Mouse (Mus musculus): Measurements from ENCODE around the gene Trim27.
A peak's percentile ranks its signal among the peaks of the same experiment; 100 is the strongest.

The Trim27 gene

GRCm38 (mm10) chr13:21221656-21222462, 42.6 kb downstream of the Trim27 start:
- DNase-seq (ENCODE audit: low read depth in 2 of 2, low spot score in 2 of 2): no peak

DNA sequence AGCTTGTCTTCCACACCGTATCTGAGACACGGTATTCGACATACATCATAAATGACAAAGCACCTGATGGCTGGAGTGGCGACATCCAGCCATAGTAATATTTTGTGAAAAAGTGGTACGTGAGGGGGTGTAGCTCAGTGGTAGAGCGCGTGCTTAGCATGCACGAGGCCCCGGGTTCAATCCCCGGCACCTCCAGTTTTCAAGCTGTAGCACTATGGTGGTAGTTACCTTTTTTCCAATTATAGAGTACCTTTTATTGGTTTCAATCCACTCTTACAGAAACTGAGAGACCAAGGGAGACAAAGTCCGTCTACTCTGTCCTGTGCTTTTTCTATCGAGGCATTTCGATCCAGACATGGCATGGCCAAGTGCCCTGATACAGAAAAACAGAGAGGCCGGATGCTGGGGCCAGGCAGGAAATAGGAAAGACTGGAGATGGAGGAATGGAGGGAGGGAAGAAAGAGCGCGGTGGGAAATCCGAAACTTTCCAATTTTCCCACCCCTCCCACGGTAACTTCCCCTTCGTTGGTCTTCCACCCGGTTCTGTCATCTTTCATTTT, 43.3 kb downstream of the Trim27 start:
- DNase-seq (ENCODE audit: low read depth in 2 of 2, low spot score in 2 of 2): peak; percentile 82 to 83

- no peak for DNase-seq (ENCODE audit: low read depth in 2 of 2, low spot score in 2 of 2)
These were observed 44.0 kb downstream of the Trim27 start for GRCm38 (mm10) chr13:21223242-21223655.

DNA sequence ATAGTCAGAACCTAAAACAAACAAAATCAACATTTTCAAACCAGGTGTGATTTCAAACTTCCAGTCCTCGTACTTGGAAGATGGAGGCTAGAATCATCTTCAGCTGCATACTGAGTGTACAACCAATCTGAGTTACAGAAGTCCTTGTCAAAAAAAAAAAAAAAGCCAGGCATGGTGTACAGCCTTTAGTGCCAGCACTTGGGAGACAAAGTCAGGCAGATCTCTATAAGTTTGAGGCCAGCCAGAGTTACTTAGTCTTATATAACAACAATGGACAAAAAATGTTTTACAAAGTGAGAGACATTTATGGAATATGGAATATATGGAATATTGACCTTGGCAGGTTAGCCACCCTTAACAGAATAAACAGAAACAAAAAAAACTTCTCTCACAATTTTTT, 45.1 kb downstream of the Trim27 start:
- DNase-seq (ENCODE audit: low read depth in 2 of 2, low spot score in 2 of 2): no peak

DNA sequence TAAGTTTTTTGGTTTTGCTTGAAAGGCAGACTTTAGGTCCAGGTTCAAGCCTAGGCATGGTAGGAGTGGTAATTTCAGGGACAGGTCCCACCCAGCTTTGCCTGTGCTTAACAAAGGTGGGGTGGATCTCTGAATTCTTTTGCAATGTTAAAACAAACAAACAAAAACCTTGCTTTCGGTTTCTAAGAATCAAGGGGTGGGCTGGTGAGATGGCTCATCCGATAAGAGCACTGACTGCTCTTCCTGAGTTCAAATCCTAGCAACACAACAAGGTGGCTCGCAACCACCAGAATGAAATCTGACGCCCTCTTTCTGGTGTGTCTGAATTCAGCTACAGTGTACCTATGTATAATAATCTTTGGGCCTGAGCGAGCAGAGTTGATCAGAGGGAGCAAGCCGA, 46.0 kb downstream of the Trim27 start:
- DNase-seq (ENCODE audit: low read depth in 2 of 2, low spot score in 2 of 2): no peak

DNA sequence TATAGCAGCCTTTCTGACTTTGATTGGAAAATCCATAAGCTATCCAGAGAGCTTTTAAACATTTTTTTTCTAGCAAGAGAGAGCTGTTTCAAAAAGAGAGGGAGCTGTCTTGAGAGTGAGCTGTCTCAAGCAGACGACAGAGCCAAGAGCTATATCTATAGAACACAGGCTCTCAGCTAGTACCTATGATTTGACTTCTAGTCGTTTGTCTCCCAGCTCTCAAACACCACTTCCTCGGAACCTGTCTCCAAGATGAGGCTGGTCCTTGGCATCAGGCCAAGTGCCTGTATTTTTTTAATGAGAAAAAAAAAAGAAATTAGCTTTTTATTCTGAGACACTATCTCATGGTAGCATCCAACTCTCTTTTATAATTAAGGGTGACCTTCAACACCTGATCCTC, 46.8 kb downstream of the Trim27 start:
- no peak for DNase-seq (ENCODE audit: low read depth in 2 of 2, low spot score in 2 of 2)

- peak; percentile 71 to 74 for DNase-seq (ENCODE audit: low read depth in 2 of 2, low spot score in 2 of 2)
These were observed 54.8 kb downstream of the Trim27 start for GRCm38 (mm10) chr13:21233732-21234705.

DNA sequence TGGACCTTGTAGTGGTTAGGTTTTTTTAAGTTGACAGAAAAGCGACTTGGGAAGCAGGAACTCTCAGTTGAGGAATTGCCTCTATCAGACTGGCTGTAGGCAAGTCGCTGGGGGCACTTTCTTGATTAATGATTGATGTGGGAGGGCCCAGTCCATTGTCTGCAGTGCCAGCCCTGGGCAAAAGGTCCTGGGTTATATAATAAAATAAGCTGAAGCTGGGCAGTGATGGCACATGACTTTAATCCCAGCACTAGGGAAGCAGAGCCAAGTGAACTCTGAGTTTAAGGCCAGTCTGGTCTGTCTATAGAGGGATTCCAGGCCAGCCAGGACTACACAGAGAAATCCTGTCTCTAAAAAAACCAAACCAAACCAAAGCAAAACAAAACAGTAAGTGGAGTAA, 57.5 kb downstream of the Trim27 start:
- no peak for DNase-seq (ENCODE audit: low read depth in 2 of 2, low spot score in 2 of 2)

DNA sequence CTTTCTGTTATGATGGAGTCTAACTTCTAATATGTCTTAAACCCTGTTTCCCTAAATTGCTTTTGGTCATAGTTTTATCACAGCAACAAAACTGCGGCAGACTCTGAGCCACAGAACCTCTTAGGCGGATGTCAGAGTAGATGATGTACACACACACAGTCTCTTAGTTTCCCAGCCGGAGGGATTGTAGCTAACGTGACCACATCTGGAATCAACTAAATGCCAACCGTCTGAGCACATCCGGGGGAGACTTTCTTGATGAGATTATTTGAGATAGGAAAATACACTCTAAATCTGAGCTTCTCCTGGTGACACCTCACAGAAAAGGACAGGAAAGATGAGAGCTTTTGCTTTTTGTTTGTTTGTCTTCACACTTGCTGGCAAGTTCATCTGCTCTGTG, 57.9 kb downstream of the Trim27 start:
- no peak for DNase-seq (ENCODE audit: low read depth in 2 of 2, low spot score in 2 of 2)

DNA sequence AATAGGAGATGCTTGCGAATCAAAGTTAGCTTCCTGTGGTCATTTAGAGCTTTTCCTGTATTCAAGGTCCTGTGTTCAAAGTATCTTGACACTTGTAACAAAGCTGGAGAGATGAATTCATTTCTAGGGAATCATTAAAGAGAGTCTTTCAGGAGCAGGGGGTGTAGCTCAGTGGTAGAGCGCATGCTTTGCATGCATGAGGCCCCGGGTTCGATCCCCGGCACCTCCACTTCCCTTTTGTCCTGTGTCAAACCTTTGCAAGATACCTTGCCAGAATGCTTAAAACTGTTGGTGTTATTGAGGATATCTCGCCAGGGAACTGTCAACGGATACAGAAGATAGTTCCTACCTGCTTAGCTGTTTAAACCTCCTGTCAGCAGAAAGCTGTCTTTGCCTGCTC, 61.5 kb downstream of the Trim27 start:
- DNase-seq (ENCODE audit: low read depth in 2 of 2, low spot score in 2 of 2): no peak

- no peak for DNase-seq (ENCODE audit: low read depth in 2 of 2, low spot score in 2 of 2)
These were observed 63.3 kb downstream of the Trim27 start for GRCm38 (mm10) chr13:21242408-21243125.

GRCm38 (mm10) chr13:21243196-21243595, 64.0 kb downstream of the Trim27 start:
- no peak for DNase-seq (ENCODE audit: low read depth in 2 of 2, low spot score in 2 of 2)

- no peak for DNase-seq (ENCODE audit: low read depth in 2 of 2, low spot score in 2 of 2)
These were observed 64.8 kb downstream of the Trim27 start for GRCm38 (mm10) chr13:21244089-21244488.
